Mouse (Mus musculus) T-cell, adult 2 months (primary cell): Measurements from ENCODE around the gene Zkscan17.

Experiments used
- DNase-seq: peaks from one replicate; pipeline ENCODE4 v3.0.0; 2022; ENCODE audit warnings: low spot score

Zkscan17 gene

GRCm38 (mm10) chr11:59518226-59518625, 8.3 kb downstream of the Zkscan17 start:
- DNase-seq = peak; percentile 42

- DNase-seq = no peak
These were observed 9.1 kb downstream of the Zkscan17 start for GRCm38 (mm10) chr11:59517441-59517840.

- no peak for DNase-seq
These were observed 11.8 kb downstream of the Zkscan17 start for GRCm38 (mm10) chr11:59514789-59515188.

GRCm38 (mm10) chr11:59514381-59514780, 12.2 kb downstream of the Zkscan17 start:
- no peak for DNase-seq

GRCm38 (mm10) chr11:59513556-59513955, 13.0 kb downstream of the Zkscan17 start:
- DNase-seq = no peak

GRCm38 (mm10) chr11:59512733-59513132, 13.8 kb downstream of the Zkscan17 start:
- no peak for DNase-seq

- no peak for DNase-seq
These were observed 15.0 kb downstream of the Zkscan17 start for GRCm38 (mm10) chr11:59511558-59511957.

GRCm38 (mm10) chr11:59506713-59507074, 19.9 kb downstream of the Zkscan17 start:
- no peak for DNase-seq

GRCm38 (mm10) chr11:59505839-59506712, 20.5 kb downstream of the Zkscan17 start:
- DNase-seq = peak; percentile 67

GRCm38 (mm10) chr11:59505351-59505838, 21.2 kb downstream of the Zkscan17 start:
- DNase-seq = peak; percentile 62

GRCm38 (mm10) chr11:59501978-59502700, 24.4 kb downstream of the Zkscan17 start:
- DNase-seq = no peak

GRCm38 (mm10) chr11:59497747-59498146, 28.8 kb downstream of the Zkscan17 start:
- DNase-seq = no peak

GRCm38 (mm10) chr11:59496672-59497310, 29.8 kb downstream of the Zkscan17 start:
- DNase-seq = no peak

GRCm38 (mm10) chr11:59486222-59486621, 40.3 kb downstream of the Zkscan17 start:
- no peak for DNase-seq

- DNase-seq = no peak
These were observed 40.9 kb downstream of the Zkscan17 start for GRCm38 (mm10) chr11:59485641-59486040.

- peak; percentile 35 for DNase-seq
These were observed 43.3 kb downstream of the Zkscan17 start for GRCm38 (mm10) chr11:59483212-59483611.

- no peak for DNase-seq
These were observed 49.3 kb downstream of the Zkscan17 start for GRCm38 (mm10) chr11:59477240-59477639.

- peak; percentile 85 for DNase-seq
These were observed 54.2 kb downstream of the Zkscan17 start, which contains the start of gene Zfp867 for GRCm38 (mm10) chr11:59472326-59472677. Gene Zfp867 (minus strand): TSS chr11:59472474.

GRCm38 (mm10) chr11:59471413-59472325, 54.9 kb downstream of the Zkscan17 start:
- no peak for DNase-seq

- no peak for DNase-seq
These were observed 66.1 kb downstream of the Zkscan17 start for GRCm38 (mm10) chr11:59460459-59460858.

GRCm38 (mm10) chr11:59458973-59459372, 67.6 kb downstream of the Zkscan17 start:
- DNase-seq = no peak
